Mouse (Mus musculus) midbrain, embryonic 13.5 days (tissue): Measurements from ENCODE around the gene Tusc2. TPM values are rescaled to one million over a fixed set of nuclear protein-coding genes. Genes with fewer than 3 reads are reported as not detected.

Experiments
- ATAC-seq: fragments of 200-750 bp; cut with Nextera tagmentation; 2 replicates; pipeline ENCODE4 v1.8.0; 2017; ENCODE audit warnings: mild to moderate bottlenecking, moderate TSS enrichment, moderate library complexity
- H3K27ac ChIP-seq: fragments of 300-500 bp; sonication (generic); 2 replicates; pipeline ENCODE4 v1.5.1; 2015; ENCODE audit warnings: inconsistent platforms, mild to moderate bottlenecking, moderate library complexity
- H3K27me3 ChIP-seq: fragments of 300-500 bp; sonication (generic); 2 replicates; pipeline ENCODE4 v1.6.1; 2015; ENCODE audit warnings: mild to moderate bottlenecking, inconsistent platforms
- H3K36me3 ChIP-seq: fragments of 300-500 bp; sonication (generic); 2 replicates; pipeline ENCODE4 v1.6.1; 2015; ENCODE audit warnings: mild to moderate bottlenecking, inconsistent platforms
- H3K4me1 ChIP-seq: fragments of 300-500 bp; sonication (generic); replicated peaks from 2 replicates; pipeline ENCODE4 v1.6.1; 2015; ENCODE audit warnings: inconsistent platforms
- H3K4me2 ChIP-seq: fragments of 300-500 bp; sonication (generic); replicated peaks from 2 replicates; pipeline ENCODE4 v1.6.1; 2015; ENCODE audit warnings: moderate library complexity, mild to moderate bottlenecking, inconsistent platforms
- H3K4me3 ChIP-seq: fragments of 300-500 bp; sonication (generic); replicated peaks from 2 replicates; pipeline ENCODE4 v1.5.1; 2015; ENCODE audit warnings: mild to moderate bottlenecking, inconsistent platforms
- H3K9ac ChIP-seq: fragments of 300-500 bp; sonication (generic); replicated peaks from 2 replicates; pipeline ENCODE4 v1.6.1; 2015; ENCODE audit warnings: mild to moderate bottlenecking, inconsistent platforms
- H3K9me3 ChIP-seq: fragments of 300-500 bp; sonication (generic); 2 replicates; pipeline ENCODE4 v1.6.1; 2016; ENCODE audit warnings: mild to moderate bottlenecking, inconsistent platforms
- WGBS: fragments of 180-500 bp; shearing (Covaris S2); methylation state at CpG from one replicate; pipeline ENCODE4 v1.1.7; 2015; 5-methylcytosine and 5-hydroxymethylcytosine counted together
- polyA plus RNA-seq: library from polyadenylated mRNA; unstranded; fragments of >200 nt; fragmentation: Nextera tagmentation; extraction: Ambion mirVana; gene quantifications from 2 replicates; pipeline ENCODE4 v1.2.1, GENCODE M21; 2015

Tusc2 gene
- polyA plus RNA-seq, 1 experiment from 2014 or later: 109 TPM

- no peaks in the 10 kb centered on the region for H3K27me3 ChIP-seq
- no peaks in the 10 kb centered on the region for H3K9me3 ChIP-seq
- H3K36me3 ChIP-seq: no peaks in the 10 kb centered on the region
- H3K4me2 ChIP-seq: no peak overlapping the region
- H3K27ac ChIP-seq: no peak overlapping the region
- peaks cover 11% of the 10 kb centered on the region for H3K4me1 ChIP-seq
- WGBS: 87% methylated on average over 9 of the region's 9 CpGs
- ATAC-seq: no peak
- no peak overlapping the region for H3K4me3 ChIP-seq
- no peak overlapping the region for H3K9ac ChIP-seq
Observed at GRCm38 (mm10) chr9:107599433-107599832, 36.4 kb downstream of the Tusc2 start.

- Histone ChIP-seq H3K36me3 (no peaks in the 10 kb centered on the region), H3K4me2 (no peak overlapping the region), H3K9me3 (no peaks in the 10 kb centered on the region), H3K9ac (no peak overlapping the region), H3K27ac (no peak overlapping the region), H3K27me3 (no peaks in the 10 kb centered on the region), H3K4me3 (no peak overlapping the region), H3K4me1 (peaks cover 15% of the 10 kb centered on the region)
- 83% methylated on average over 14 of the region's 14 CpGs for WGBS
- no peak for ATAC-seq
Observed at GRCm38 (mm10) chr9:107599842-107600241, 36.8 kb downstream of the Tusc2 start.

GRCm38 (mm10) chr9:107600745-107601144 is 37.7 kb downstream of the Tusc2 start:
- H3K4me1 ChIP-seq: peaks cover 24% of the 10 kb centered on the region
- H3K27ac ChIP-seq: no peak overlapping the region
- H3K4me2 ChIP-seq: no peak overlapping the region
- no peak for ATAC-seq
- no peaks in the 10 kb centered on the region for H3K36me3 ChIP-seq
- WGBS: 84% methylated on average over 12 of the region's 12 CpGs
- H3K9ac ChIP-seq: no peak overlapping the region
- no peaks in the 10 kb centered on the region for H3K27me3 ChIP-seq
- no peak overlapping the region for H3K4me3 ChIP-seq
- H3K9me3 ChIP-seq: no peaks in the 10 kb centered on the region

GRCm38 (mm10) chr9:107601275-107601674 is 38.2 kb downstream of the Tusc2 start:
- no peak overlapping the region for H3K27ac ChIP-seq
- no peaks in the 10 kb centered on the region for H3K9me3 ChIP-seq
- H3K36me3 ChIP-seq: no peaks in the 10 kb centered on the region
- H3K9ac ChIP-seq: no peak overlapping the region
- H3K4me1 ChIP-seq: peaks cover 27% of the 10 kb centered on the region
- no peak for ATAC-seq
- H3K4me3 ChIP-seq: no peak overlapping the region
- no peaks in the 10 kb centered on the region for H3K27me3 ChIP-seq
- H3K4me2 ChIP-seq: no peak overlapping the region
- WGBS: 88% methylated on average over 11 of the region's 11 CpGs

GRCm38 (mm10) chr9:107602068-107602648 is 39.1 kb downstream of the Tusc2 start:
- ATAC-seq: peak; percentile 74
- Histone ChIP-seq H3K4me2 (no peak overlapping the region), H3K4me1 (peaks cover 35% of the 10 kb centered on the region), H3K27me3 (no peaks in the 10 kb centered on the region), H3K27ac (peak overlapping the region; percentile 60), H3K9me3 (no peaks in the 10 kb centered on the region), H3K36me3 (no peaks in the 10 kb centered on the region), H3K9ac (no peak overlapping the region; the same call in 1 of the 2 replicates), H3K4me3 (no peak overlapping the region)
- 15% methylated on average over 10 of the region's 10 CpGs for WGBS

- peaks cover 44% of the 10 kb centered on the region for H3K4me1 ChIP-seq
- H3K36me3 ChIP-seq: no peaks in the 10 kb centered on the region
- no peak overlapping the region for H3K4me2 ChIP-seq
- H3K4me3 ChIP-seq: no peak overlapping the region
- ATAC-seq: no peak
- 89% methylated on average over 6 of the region's 6 CpGs for WGBS
- H3K9ac ChIP-seq: no peak overlapping the region
- H3K27me3 ChIP-seq: no peaks in the 10 kb centered on the region
- H3K9me3 ChIP-seq: no peaks in the 10 kb centered on the region
- H3K27ac ChIP-seq: no peak overlapping the region
Observed at GRCm38 (mm10) chr9:107603251-107603650, 40.2 kb downstream of the Tusc2 start.

- Histone ChIP-seq H3K36me3 (no peaks in the 10 kb centered on the region), H3K9me3 (no peaks in the 10 kb centered on the region), H3K9ac (peak overlapping the region; percentile 49), H3K27me3 (no peaks in the 10 kb centered on the region), H3K4me3 (no peak overlapping the region), H3K4me1 (peaks cover 59% of the 10 kb centered on the region), H3K4me2 (peak overlapping the region; percentile 15), H3K27ac (no peak overlapping the region; the same call in 1 of the 2 replicates)
- ATAC-seq: no peak
- 37% methylated on average over 23 of the region's 23 CpGs for WGBS
Observed at GRCm38 (mm10) chr9:107605041-107605661, 42.1 kb downstream of the Tusc2 start.

GRCm38 (mm10) chr9:107606591-107606990 is 43.5 kb downstream of the Tusc2 start:
- Histone ChIP-seq H3K36me3 (no peaks in the 10 kb centered on the region), H3K27ac (no peak overlapping the region), H3K27me3 (no peaks in the 10 kb centered on the region), H3K9me3 (no peaks in the 10 kb centered on the region), H3K4me1 (peaks cover 64% of the 10 kb centered on the region), H3K9ac (no peak overlapping the region), H3K4me3 (no peak overlapping the region), H3K4me2 (no peak overlapping the region)
- 18% methylated on average over 9 of the region's 9 CpGs for WGBS
- ATAC-seq: no peak

- H3K4me1 ChIP-seq: peaks cover 69% of the 10 kb centered on the region
- no peak overlapping the region for H3K4me3 ChIP-seq
- WGBS: 78% methylated on average over 2 of the region's 2 CpGs
Observed at GRCm38 (mm10) chr9:107607036-107607435, 44.0 kb downstream of the Tusc2 start.

GRCm38 (mm10) chr9:107607653-107608245 is 44.7 kb downstream of the Tusc2 start:
- no peak overlapping the region for H3K27ac ChIP-seq
- H3K4me1 ChIP-seq: peaks cover 66% of the 10 kb centered on the region
- WGBS: 60% methylated on average over 9 of the region's 9 CpGs
- H3K27me3 ChIP-seq: no peaks in the 10 kb centered on the region
- H3K9ac ChIP-seq: no peak overlapping the region
- H3K4me3 ChIP-seq: no peak overlapping the region
- no peak overlapping the region for H3K4me2 ChIP-seq
- no peaks in the 10 kb centered on the region for H3K36me3 ChIP-seq
- no peak for ATAC-seq
- no peaks in the 10 kb centered on the region for H3K9me3 ChIP-seq

More at GRCm38 (mm10) chr9:107607036-107607435, 44.0 kb downstream of the Tusc2 start:
- Histone ChIP-seq H3K27me3 (no peaks in the 10 kb centered on the region), H3K36me3 (no peaks in the 10 kb centered on the region), H3K27ac (no peak overlapping the region), H3K9me3 (no peaks in the 10 kb centered on the region), H3K4me2 (no peak overlapping the region), H3K9ac (no peak overlapping the region)
- no peak for ATAC-seq

- WGBS: 39% methylated on average over 12 of the region's 12 CpGs
- Histone ChIP-seq H3K27ac (no peak within 1 kb of the TSS), H3K36me3 (peaks cover 4% of the 10 kb centered on the region), H3K4me3 (no peak within 1 kb of the TSS), H3K9ac (no peak within 1 kb of the TSS), H3K4me1 (peaks cover 71% of the 10 kb centered on the region), H3K9me3 (no peaks in the 10 kb centered on the region), H3K4me2 (no peak within 1 kb of the TSS), H3K27me3 (no peaks in the 10 kb centered on the region)
- no peak for ATAC-seq
Observed at GRCm38 (mm10) chr9:107608741-107609432, 45.8 kb downstream of the Tusc2 start, which contains the start of gene Sema3b. Sema3b (minus strand) TSS chr9:107609229.

GRCm38 (mm10) chr9:107609433-107609830 is 46.4 kb downstream of the Tusc2 start:
- Histone ChIP-seq H3K36me3 (peaks cover 9% of the 10 kb centered on the region), H3K27me3 (no peaks in the 10 kb centered on the region), H3K9me3 (no peaks in the 10 kb centered on the region), H3K4me2 (no peak overlapping the region), H3K4me1 (peaks cover 67% of the 10 kb centered on the region), H3K9ac (no peak overlapping the region), H3K27ac (no peak overlapping the region), H3K4me3 (no peak overlapping the region)
- ATAC-seq: no peak
- 62% methylated on average over 4 of the region's 4 CpGs for WGBS
